Mouse (Mus musculus): ENCODE measurements around the gene Olfr1420.

GRCm38 (mm10) chr19:11912533-11913121 lies 26.3 kb downstream of the Olfr1420 start:
- TF ChIP-seq POLR2A (IDR thresholded peaks at IDR 0.05; ENCODE audit: borderline replicate concordance, insufficient read depth, low read length) (no peak), CTCF (IDR thresholded peaks at IDR 0.05; ENCODE audit: borderline replicate concordance, insufficient read depth, low read depth, low read length) (no peak)
